Mouse (Mus musculus) stomach, postnatal 0 days (tissue): ENCODE measurements around the gene Lsp1. TPM values are rescaled to one million over a fixed set of nuclear protein-coding genes. Genes with fewer than 3 reads are reported as not detected.

Source experiments
- ATAC-seq: fragments of 200-750 bp; cut with Nextera tagmentation; 2 replicates; pipeline ENCODE4 v1.8.0; 2017; ENCODE audit not compliant: low FRiP score, low TSS enrichment
- DNase-seq: peaks from one replicate; pipeline ENCODE4 v3.0.0-alpha.2; 2016; ENCODE audit warnings: low spot score
- H3K27ac ChIP-seq: fragments of 300-500 bp; sonication (generic); replicated peaks from 2 replicates; pipeline ENCODE4 v1.5.1; 2014; ENCODE audit warnings: mild to moderate bottlenecking, control low read depth
- H3K27me3 ChIP-seq: fragments of 300-500 bp; sonication (generic); 2 replicates; pipeline ENCODE4 v1.6.1; 2014; ENCODE audit warnings: low read length; ENCODE audit not compliant: control insufficient read depth, insufficient read depth
- H3K36me3 ChIP-seq: fragments of 300-500 bp; sonication (generic); 2 replicates; pipeline ENCODE4 v1.6.1; 2014; ENCODE audit warnings: low read length, mixed read lengths; ENCODE audit not compliant: control insufficient read depth, insufficient read depth
- H3K4me1 ChIP-seq: fragments of 300-500 bp; sonication (generic); replicated peaks from 2 replicates; pipeline ENCODE4 v1.6.1; 2014; ENCODE audit warnings: antibody characterized with exemption; ENCODE audit not compliant: control insufficient read depth, insufficient read depth
- H3K4me2 ChIP-seq: fragments of 300-500 bp; sonication (generic); replicated peaks from 2 replicates; pipeline ENCODE4 v1.6.1; 2014; ENCODE audit warnings: low read depth, mild to moderate bottlenecking, control low read depth, moderate library complexity
- H3K4me3 ChIP-seq: fragments of 300-500 bp; sonication (generic); 2 replicates; pipeline ENCODE4 v1.5.1; 2014; ENCODE audit warnings: low read depth, low read length, control low read depth
- H3K9ac ChIP-seq: fragments of 300-500 bp; sonication (generic); 2 replicates; pipeline ENCODE4 v1.6.1; 2014; ENCODE audit warnings: mild to moderate bottlenecking, low read length, control low read depth, mixed read lengths
- H3K9me3 ChIP-seq: fragments of 300-500 bp; sonication (generic); 2 replicates; pipeline ENCODE4 v1.6.1; 2016; ENCODE audit warnings: low read length; ENCODE audit not compliant: control insufficient read depth
- CTCF ChIP-seq: IDR thresholded peaks from 2 replicates; pipeline ENCODE4 v1.5.1; 2016; ENCODE audit warnings: antibody characterized with exemption, low read depth, mild to moderate bottlenecking, moderate library complexity
- EP300 ChIP-seq: optimal IDR thresholded peaks from 2 replicates; pipeline ENCODE3; 2016; ENCODE audit warnings: antibody characterized with exemption
- WGBS: fragments of 180-500 bp; shearing (Covaris S2); extraction: QIAGEN DNeasy Blood & Tissue Kit; methylation state at CpG from one replicate; pipeline ENCODE4 v1.1.7; 2014; 5-methylcytosine and 5-hydroxymethylcytosine counted together
- polyA plus RNA-seq: library from polyadenylated mRNA; unstranded; fragments of >200 nt; fragmentation: Nextera tagmentation; extraction: Ambion mirVana; gene quantifications from 2 replicates; pipeline ENCODE4 v1.2.1, GENCODE M21; 2015

The Lsp1 gene
- polyA plus RNA-seq, 1 experiment from 2014 or later = 107 TPM

GRCm38 (mm10) chr7:142470171-142470691 is 9.6 kb downstream of the Lsp1 start:
- peak; percentile 12 for DNase-seq
- WGBS = 54% methylated on average over 7 of the region's 7 CpGs
- H3K4me1 ChIP-seq = peaks cover 8% of the 10 kb centered on the region
- H3K27me3 ChIP-seq = no peaks in the 10 kb centered on the region
- TF ChIP-seq EP300 = no peak
- no peak for TF ChIP-seq CTCF
- 0 out of 2 replicates have a peak overlapping the region, but pooled peaks have one; percentile 45 for H3K9ac ChIP-seq
- no peak for ATAC-seq
- H3K27ac ChIP-seq = peak overlapping the region; percentile 97
- no peak overlapping the region for H3K4me3 ChIP-seq
- no peak overlapping the region for H3K4me2 ChIP-seq
- H3K36me3 ChIP-seq = no peaks in the 10 kb centered on the region
- no peaks in the 10 kb centered on the region for H3K9me3 ChIP-seq

GRCm38 (mm10) chr7:142470808-142471413 is 10.3 kb downstream of the Lsp1 start:
- Histone ChIP-seq H3K36me3 (no peaks in the 10 kb centered on the region), H3K4me1 (peaks cover 8% of the 10 kb centered on the region), H3K9me3 (no peaks in the 10 kb centered on the region), H3K4me2 (peak overlapping the region; percentile 40; the same call in 1 of the 2 replicates), H3K27me3 (no peaks in the 10 kb centered on the region), H3K4me3 (no peak overlapping the region), H3K27ac (peak overlapping the region; percentile 97), H3K9ac (peak overlapping the region; percentile 45; the same call in 1 of the 2 replicates)
- 18% methylated on average over 4 of the region's 4 CpGs for WGBS
- TF ChIP-seq EP300 (no peak), CTCF (no peak)
- peak; percentile 51 for DNase-seq
- ATAC-seq = peak; percentile 68

GRCm38 (mm10) chr7:142471414-142471861 is 10.8 kb downstream of the Lsp1 start:
- no peaks in the 10 kb centered on the region for H3K36me3 ChIP-seq
- no peaks in the 10 kb centered on the region for H3K9me3 ChIP-seq
- TF ChIP-seq EP300 = no peak
- TF ChIP-seq CTCF = no peak
- H3K27ac ChIP-seq = peak overlapping the region; percentile 97
- H3K9ac ChIP-seq = peak overlapping the region; percentile 57
- DNase-seq (no peak), ATAC-seq (0 out of 2 replicates have a peak, but pooled peaks have one; percentile 20)
- H3K4me1 ChIP-seq = peaks cover 8% of the 10 kb centered on the region
- H3K27me3 ChIP-seq = no peaks in the 10 kb centered on the region
- 0 out of 2 replicates have a peak overlapping the region, but pooled peaks have one; percentile 17 for H3K4me3 ChIP-seq
- H3K4me2 ChIP-seq = peak overlapping the region; percentile 40
- 35% methylated on average over 6 of the region's 6 CpGs for WGBS

GRCm38 (mm10) chr7:142471884-142472570 is 11.4 kb downstream of the Lsp1 start:
- no peak for TF ChIP-seq EP300
- no peak for TF ChIP-seq CTCF
- Histone ChIP-seq H3K36me3 (no peaks in the 10 kb centered on the region), H3K9me3 (no peaks in the 10 kb centered on the region), H3K9ac (peak overlapping the region; percentile 57), H3K27me3 (no peaks in the 10 kb centered on the region), H3K27ac (peak overlapping the region; percentile 97), H3K4me3 (peak overlapping the region; percentile 17), H3K4me2 (peak overlapping the region; percentile 40), H3K4me1 (peaks cover 8% of the 10 kb centered on the region)
- no peak for ATAC-seq
- WGBS = 38% methylated on average over 15 of the region's 15 CpGs
- DNase-seq = peak; percentile 10

GRCm38 (mm10) chr7:142472936-142473335 is 12.3 kb downstream of the Lsp1 start:
- Histone ChIP-seq H3K9me3 (no peaks in the 10 kb centered on the region), H3K4me3 (peak overlapping the region; percentile 8; the same call in 1 of the 2 replicates), H3K4me2 (peak overlapping the region; percentile 40), H3K27me3 (no peaks in the 10 kb centered on the region), H3K4me1 (peaks cover 8% of the 10 kb centered on the region), H3K9ac (peak overlapping the region; percentile 35), H3K36me3 (no peaks in the 10 kb centered on the region), H3K27ac (peak overlapping the region; percentile 97)
- TF ChIP-seq EP300 = no peak
- TF ChIP-seq CTCF = no peak
- WGBS = 73% methylated on average over 4 of the region's 4 CpGs
- ATAC-seq (no peak), DNase-seq (no peak)

GRCm38 (mm10) chr7:142473476-142473875 is 12.9 kb downstream of the Lsp1 start:
- 0 out of 2 replicates have a peak overlapping the region, but pooled peaks have one; percentile 23 for H3K9ac ChIP-seq
- ATAC-seq (no peak), DNase-seq (no peak)
- peaks cover 8% of the 10 kb centered on the region for H3K4me1 ChIP-seq
- TF ChIP-seq EP300 = no peak
- peak overlapping the region; percentile 8; the same call in 1 of the 2 replicates for H3K4me3 ChIP-seq
- 73% methylated on average over 2 of the region's 2 CpGs for WGBS
- H3K27me3 ChIP-seq = no peaks in the 10 kb centered on the region
- no peaks in the 10 kb centered on the region for H3K36me3 ChIP-seq
- H3K4me2 ChIP-seq = peak overlapping the region; percentile 40
- peak overlapping the region; percentile 97 for H3K27ac ChIP-seq
- no peaks in the 10 kb centered on the region for H3K9me3 ChIP-seq
